Mouse (Mus musculus): ENCODE data around the gene Snx25. TPM values are rescaled to one million over a fixed set of nuclear protein-coding genes. Genes with fewer than 3 reads are reported as not detected.

The Snx25 gene
- polyA plus RNA-seq, 1 experiment, result 12.5 TPM

DNA sequence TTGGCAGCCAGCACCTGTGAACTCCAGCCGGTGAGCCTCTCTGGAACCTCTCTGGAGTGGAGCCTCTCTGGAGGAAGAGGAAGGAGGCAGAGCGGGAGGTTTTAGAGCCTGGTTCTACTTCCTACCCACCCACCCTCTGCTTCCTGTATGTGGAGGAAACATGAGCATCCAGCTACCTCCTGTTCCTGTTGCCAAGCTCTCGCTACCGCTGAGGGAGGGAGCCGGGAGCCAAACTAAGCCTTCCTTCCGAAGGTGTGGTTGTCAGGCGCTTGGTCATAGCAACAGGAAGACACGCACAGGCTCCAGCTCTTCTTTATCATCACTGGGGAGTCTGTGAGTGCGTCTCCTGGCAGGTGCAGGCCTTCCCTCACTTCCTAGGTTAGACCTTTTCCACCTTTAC, 129.8 kb downstream of the Snx25 start:
- no peaks in the 10 kb centered on the region for H3K4me1 ChIP-seq (ENCODE audit: control insufficient read depth, insufficient read depth, low read length)
- H3K4me3 ChIP-seq (replicated peaks; ENCODE audit: control insufficient read depth, low read depth, low read length), result no peak overlapping the region
- WGBS, result 79% methylated on average over 9 of the region's 9 CpGs
- TF ChIP-seq CTCF (IDR thresholded peaks at IDR 0.05; ENCODE audit: control insufficient read depth, insufficient read depth, low read length) (no peak), POLR2A (IDR thresholded peaks at IDR 0.05; ENCODE audit: borderline replicate concordance, control insufficient read depth, low read depth, low read length) (no peak)
- H3K27ac ChIP-seq (ENCODE audit: control insufficient read depth, insufficient read depth, low read depth, low read length, poor library complexity), result no peak overlapping the region

DNA sequence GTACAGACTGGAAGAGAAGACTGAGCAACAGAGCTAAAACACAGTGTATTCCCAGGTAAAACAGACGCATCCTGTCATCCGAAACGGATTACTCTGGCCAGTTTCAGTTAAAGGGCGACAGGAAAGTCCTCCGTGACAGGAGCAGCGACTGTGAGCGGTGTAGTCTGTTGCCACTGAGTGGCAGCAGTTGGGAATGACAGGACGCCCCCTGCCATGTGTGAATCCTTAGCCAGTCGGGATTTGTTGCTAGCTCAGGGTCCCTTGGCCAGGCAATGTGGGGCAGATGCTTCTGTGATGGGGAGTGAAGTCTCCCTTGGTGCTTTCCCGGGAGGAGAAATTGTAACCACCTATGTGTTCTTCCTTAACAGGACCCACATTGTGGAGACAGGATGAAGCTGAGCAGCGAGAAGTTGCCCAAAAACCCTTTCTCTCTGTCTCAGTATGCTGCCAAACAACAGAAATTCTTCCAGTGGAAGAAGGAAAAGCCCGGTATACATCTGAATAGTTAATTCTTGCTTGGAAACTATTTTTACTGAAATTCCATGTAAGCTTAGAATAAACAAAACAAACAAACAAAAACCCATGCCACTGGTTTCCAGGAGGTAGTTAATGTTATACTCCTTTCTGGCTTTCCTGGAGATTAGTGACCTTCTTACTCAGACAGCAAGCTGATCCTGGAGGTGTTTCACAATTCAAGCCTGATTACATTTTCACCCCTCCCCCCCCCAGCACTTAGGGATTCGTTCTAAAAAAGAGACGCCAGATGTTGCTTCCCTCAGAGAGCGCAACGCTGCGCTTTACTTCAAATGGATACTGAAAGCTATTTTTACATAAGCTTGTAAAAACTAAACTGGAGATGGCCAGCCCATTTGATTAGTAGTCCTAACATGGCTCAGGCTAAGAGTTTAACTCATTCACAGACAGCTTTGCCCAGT, 140.9 kb downstream of the Snx25 start:
- Histone ChIP-seq H3K27ac (ENCODE audit: control insufficient read depth, insufficient read depth, low read depth, low read length, poor library complexity) (no peak overlapping the region), H3K4me3 (replicated peaks; ENCODE audit: control insufficient read depth, low read depth, low read length) (no peak overlapping the region), H3K4me1 (ENCODE audit: control insufficient read depth, insufficient read depth, low read length) (no peaks in the 10 kb centered on the region)
- 52% methylated on average over 17 of the region's 17 CpGs for WGBS
- TF ChIP-seq POLR2A (IDR thresholded peaks at IDR 0.05; ENCODE audit: borderline replicate concordance, control insufficient read depth, low read depth, low read length), result no peak
- TF ChIP-seq CTCF (IDR thresholded peaks at IDR 0.05; ENCODE audit: control insufficient read depth, insufficient read depth, low read length), result no peak

DNA sequence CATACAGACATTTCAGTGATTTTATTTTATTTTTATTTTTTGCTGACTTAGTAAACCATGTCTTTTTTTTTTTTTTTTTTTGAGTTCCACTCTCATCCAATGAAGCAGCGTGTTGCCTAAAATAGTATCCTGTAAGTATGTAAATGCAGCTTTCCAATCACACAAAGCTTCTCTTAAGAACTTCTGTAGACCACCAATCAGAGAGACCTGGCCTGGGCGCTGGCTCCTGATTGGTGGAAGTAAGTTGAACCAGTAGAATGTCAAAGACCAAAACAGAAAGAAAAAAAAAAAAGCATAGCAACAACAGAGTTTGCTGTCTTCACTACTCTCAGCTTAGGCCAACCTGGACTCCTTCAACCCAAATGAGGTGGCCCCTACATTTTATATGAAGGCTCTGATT, 141.7 kb downstream of the Snx25 start:
- no peaks in the 10 kb centered on the region for H3K4me1 ChIP-seq (ENCODE audit: control insufficient read depth, insufficient read depth, low read length)
- no peak for TF ChIP-seq CTCF (IDR thresholded peaks at IDR 0.05; ENCODE audit: control insufficient read depth, insufficient read depth, low read length)
- no peak for TF ChIP-seq POLR2A (IDR thresholded peaks at IDR 0.05; ENCODE audit: borderline replicate concordance, control insufficient read depth, low read depth, low read length)
- no peak overlapping the region for H3K27ac ChIP-seq (ENCODE audit: control insufficient read depth, insufficient read depth, low read depth, low read length, poor library complexity)
- 82% methylated on average over 2 of the region's 2 CpGs for WGBS
- H3K4me3 ChIP-seq (replicated peaks; ENCODE audit: control insufficient read depth, low read depth, low read length), result no peak overlapping the region

DNA sequence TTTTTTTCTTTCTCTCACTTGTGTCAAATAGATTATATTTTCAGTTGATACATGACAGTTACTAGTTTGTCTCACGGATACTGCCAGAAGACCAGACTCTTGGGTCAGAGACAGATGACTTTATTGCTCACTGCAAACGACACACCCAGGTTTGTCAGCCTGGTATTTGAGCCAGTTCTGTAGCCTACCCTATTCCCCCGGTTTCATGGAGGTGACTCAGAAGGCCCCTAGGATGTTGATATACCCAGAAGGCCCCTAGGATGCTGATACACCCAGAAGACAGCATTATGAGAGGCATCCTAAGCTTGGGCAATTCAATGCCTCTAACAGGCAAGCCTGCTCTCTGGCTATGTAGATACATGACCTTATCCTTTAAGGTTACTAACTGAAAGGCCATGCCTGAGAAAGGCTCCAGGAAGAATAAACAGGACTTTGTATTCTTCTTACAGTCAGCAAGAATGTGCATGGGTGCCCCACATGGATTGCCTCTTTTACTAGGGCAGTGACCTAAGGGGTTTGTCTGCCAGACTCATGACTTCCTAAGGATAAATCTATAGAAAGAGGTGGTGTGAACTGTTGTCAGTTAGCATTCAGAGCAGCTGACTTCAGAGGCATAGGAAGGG, 144.8 kb downstream of the Snx25 start:
- 74% methylated on average over 3 of the region's 3 CpGs for WGBS
- no peak overlapping the region for H3K4me3 ChIP-seq (replicated peaks; ENCODE audit: control insufficient read depth, low read depth, low read length)
- TF ChIP-seq POLR2A (IDR thresholded peaks at IDR 0.05; ENCODE audit: borderline replicate concordance, control insufficient read depth, low read depth, low read length), result no peak

DNA sequence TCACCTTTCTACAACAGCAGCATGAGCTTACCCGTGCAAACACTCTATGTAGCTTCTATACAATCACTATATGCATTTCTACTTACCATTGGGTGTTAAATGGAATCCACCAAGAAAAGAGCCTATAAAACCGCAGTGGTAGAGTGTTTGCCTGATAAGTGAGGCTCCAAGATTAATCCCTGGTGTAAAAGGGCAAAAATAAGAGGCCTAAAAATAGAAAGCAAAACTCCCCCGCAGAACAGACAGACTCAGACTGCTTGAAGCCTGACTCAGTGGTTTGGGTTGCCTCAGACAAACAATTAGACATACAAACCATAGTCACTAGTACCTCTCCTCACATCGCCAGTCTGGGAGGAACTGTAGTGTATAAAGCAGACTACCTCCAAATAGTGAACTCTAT, 146.4 kb downstream of the Snx25 start, which contains the start of gene Ankrd37:
Ankrd37 (minus strand) TSS at position 112 of the 400 bp plus-strand sequence.
- Histone ChIP-seq H3K4me3 (replicated peaks; ENCODE audit: control insufficient read depth, low read depth, low read length) (no peak within 1 kb of the TSS), H3K27ac (ENCODE audit: control insufficient read depth, insufficient read depth, low read depth, low read length, poor library complexity) (no peak within 1 kb of the TSS), H3K4me1 (ENCODE audit: control insufficient read depth, insufficient read depth, low read length) (no peaks in the 10 kb centered on the region)
- 58% methylated on average over 4 of the region's 4 CpGs for WGBS
- TF ChIP-seq CTCF (IDR thresholded peaks at IDR 0.05; ENCODE audit: control insufficient read depth, insufficient read depth, low read length) (no peak), POLR2A (IDR thresholded peaks at IDR 0.05; ENCODE audit: borderline replicate concordance, control insufficient read depth, low read depth, low read length) (no peak)

More for the DNA sequence above, 144.8 kb downstream of the Snx25 start:
- Histone ChIP-seq H3K27ac (ENCODE audit: control insufficient read depth, insufficient read depth, low read depth, low read length, poor library complexity) (no peak overlapping the region), H3K4me1 (ENCODE audit: control insufficient read depth, insufficient read depth, low read length) (no peaks in the 10 kb centered on the region)

DNA sequence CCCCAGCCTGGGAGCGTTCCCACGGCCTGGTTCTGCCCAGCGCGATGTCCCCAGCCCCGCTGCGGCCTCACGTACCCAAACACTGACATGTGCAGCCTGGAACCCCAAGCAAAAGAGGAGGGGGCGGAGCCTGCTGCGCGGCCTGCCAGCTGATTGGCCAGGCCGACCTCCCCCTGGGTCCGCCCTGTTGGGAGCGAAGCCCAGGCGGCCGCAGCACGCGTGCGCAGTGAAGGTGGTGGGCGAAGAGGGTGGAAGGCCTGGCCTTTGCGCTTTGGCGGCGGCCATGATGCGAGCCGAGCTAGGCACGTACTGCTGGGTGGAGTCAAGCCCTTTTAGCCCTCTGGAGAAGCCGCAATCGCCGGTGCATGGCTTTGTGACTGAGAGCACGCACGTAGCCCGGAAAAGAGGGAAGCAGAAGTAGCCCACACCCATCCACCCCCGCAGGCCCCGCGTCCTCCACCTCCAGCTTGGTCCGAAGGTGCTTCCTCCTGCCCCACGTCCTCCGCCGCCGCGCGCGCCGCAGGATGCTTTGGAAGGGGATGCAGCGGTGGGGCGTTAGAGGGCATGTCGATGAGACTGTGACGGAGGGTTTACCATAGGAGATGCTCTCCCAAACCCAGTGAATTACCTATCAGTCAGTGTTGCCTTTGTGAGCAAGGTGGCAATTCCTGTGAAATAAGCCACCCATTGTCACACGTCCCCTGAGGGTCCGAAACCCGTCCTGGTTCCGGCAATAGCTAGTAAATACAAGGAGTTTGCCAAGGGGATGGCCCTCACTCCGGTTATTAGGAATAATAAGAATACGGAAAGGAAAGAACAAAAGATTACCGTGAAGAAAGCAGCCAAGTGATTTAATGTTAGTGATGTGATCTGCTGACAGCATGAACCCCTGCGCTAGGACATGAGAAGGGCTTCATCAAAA, 151.9 kb downstream of the Snx25 start:
- Histone ChIP-seq H3K4me3 (replicated peaks; ENCODE audit: control insufficient read depth, low read depth, low read length) (peak overlapping the region; percentile 76), H3K27ac (ENCODE audit: control insufficient read depth, insufficient read depth, low read depth, low read length, poor library complexity) (peak overlapping the region; percentile 83), H3K4me1 (ENCODE audit: control insufficient read depth, insufficient read depth, low read length) (peaks cover 2% of the 10 kb centered on the region)
- no peak for TF ChIP-seq CTCF (IDR thresholded peaks at IDR 0.05; ENCODE audit: control insufficient read depth, insufficient read depth, low read length)
- TF ChIP-seq POLR2A (IDR thresholded peaks at IDR 0.05; ENCODE audit: borderline replicate concordance, control insufficient read depth, low read depth, low read length), result peak; percentile 93
- 7% methylated on average over 55 of the region's 55 CpGs for WGBS

DNA sequence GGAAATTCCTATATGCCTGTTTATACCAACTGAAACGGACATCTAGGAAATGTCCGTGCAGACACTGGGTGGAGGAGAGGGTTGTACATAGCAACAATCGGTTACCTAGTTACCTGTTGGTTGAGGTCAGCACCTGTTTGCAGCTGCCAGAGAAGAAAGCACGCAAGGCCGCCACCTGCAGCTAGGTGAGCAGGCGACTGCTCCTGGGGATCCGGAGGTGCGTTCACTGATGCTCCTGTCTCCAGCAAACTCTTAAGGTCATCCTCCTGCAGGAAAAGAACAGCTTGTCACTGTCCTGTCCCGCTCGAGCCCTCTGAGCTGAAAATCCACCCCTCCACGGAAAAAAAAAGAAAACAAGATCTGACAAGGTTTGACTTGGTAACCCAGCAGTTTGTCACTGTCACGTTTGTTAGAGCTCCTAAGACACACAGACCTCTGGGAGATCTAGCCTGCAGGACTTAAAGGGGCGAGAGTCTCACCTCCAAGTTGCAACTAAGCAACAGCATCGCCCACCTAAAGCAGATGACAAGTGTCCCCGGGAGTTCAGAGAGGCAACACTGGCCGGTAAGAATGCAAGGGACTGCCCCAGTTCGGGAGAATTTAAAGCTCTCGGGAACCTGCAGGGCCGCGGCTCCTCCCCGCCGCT, 152.7 kb downstream of the Snx25 start, which contains the start of gene Lrp2bp:
Lrp2bp (plus strand) TSS at position 166 of the 646 bp plus-strand sequence.
- WGBS, result 13% methylated on average over 22 of the region's 22 CpGs
- peak within 1 kb of the TSS; percentile 83 for H3K27ac ChIP-seq (ENCODE audit: control insufficient read depth, insufficient read depth, low read depth, low read length, poor library complexity)
- H3K4me3 ChIP-seq (replicated peaks; ENCODE audit: control insufficient read depth, low read depth, low read length), result peak within 1 kb of the TSS; percentile 76
- H3K4me1 ChIP-seq (ENCODE audit: control insufficient read depth, insufficient read depth, low read length), result peaks cover 2% of the 10 kb centered on the region
- TF ChIP-seq CTCF (IDR thresholded peaks at IDR 0.05; ENCODE audit: control insufficient read depth, insufficient read depth, low read length) (no peak), POLR2A (IDR thresholded peaks at IDR 0.05; ENCODE audit: borderline replicate concordance, control insufficient read depth, low read depth, low read length) (no peak)
